Mouse (Mus musculus) hindbrain, embryonic 16.5 days (tissue): ENCODE measurements at regions not wholly inside any gene's neighbourhood (a gene's known extent, or its start where the extent isn't known, plus 50 kb on each side); places are given as distances from the start of the nearest gene placed in this dataset. TPM values are rescaled to one million over a fixed set of nuclear protein-coding genes. Genes with fewer than 3 reads are reported as not detected.

Source experiments
- ATAC-seq: fragments of 200-750 bp; cut with Nextera tagmentation; 2 replicates; pipeline ENCODE4 v1.8.0; 2017; ENCODE audit warnings: moderate TSS enrichment, moderate library complexity
- H3K27ac ChIP-seq: fragments of 300-500 bp; sonication (generic); 2 replicates; pipeline ENCODE4 v1.5.1; 2014; ENCODE audit warnings: low read depth, mild to moderate bottlenecking, control low read depth, low read length, moderate library complexity
- H3K27me3 ChIP-seq: fragments of 300-500 bp; sonication (generic); replicated peaks from 2 replicates; pipeline ENCODE4 v1.6.1; 2014; ENCODE audit warnings: low read length; ENCODE audit not compliant: control insufficient read depth, insufficient read depth
- H3K36me3 ChIP-seq: fragments of 300-500 bp; sonication (generic); 2 replicates; pipeline ENCODE4 v1.6.1; 2014; ENCODE audit warnings: mild to moderate bottlenecking, low read length, moderate library complexity, mixed read lengths; ENCODE audit not compliant: control insufficient read depth, insufficient read depth
- H3K4me1 ChIP-seq: fragments of 300-500 bp; sonication (generic); 2 replicates; pipeline ENCODE4 v1.6.1; 2014; ENCODE audit warnings: low read depth, low read length; ENCODE audit not compliant: control insufficient read depth, insufficient read depth
- H3K4me2 ChIP-seq: fragments of 300-500 bp; sonication (generic); 2 replicates; pipeline ENCODE4 v1.6.1; 2014; ENCODE audit warnings: mild to moderate bottlenecking, low read length, control low read depth, moderate library complexity
- H3K4me3 ChIP-seq: fragments of 300-500 bp; sonication (generic); 2 replicates; pipeline ENCODE4 v1.5.1; 2014; ENCODE audit warnings: mild to moderate bottlenecking, low read length, control low read depth, moderate library complexity
- H3K9ac ChIP-seq: fragments of 300-500 bp; sonication (generic); 2 replicates; pipeline ENCODE4 v1.6.1; 2014; ENCODE audit warnings: low read depth, mild to moderate bottlenecking, control low read depth, low read length, moderate library complexity
- H3K9me3 ChIP-seq: fragments of 300-500 bp; sonication (generic); 2 replicates; pipeline ENCODE4 v1.6.1; 2014; ENCODE audit warnings: mild to moderate bottlenecking, low read length, moderate library complexity; ENCODE audit not compliant: control insufficient read depth
- WGBS: fragments of 180-500 bp; shearing (Covaris S2); extraction: QIAGEN DNeasy Blood & Tissue Kit; methylation state at CpG from one replicate; pipeline ENCODE4 v1.1.7; 2014; 5-methylcytosine and 5-hydroxymethylcytosine counted together
- microRNA-seq: library from miRNA; unstranded; fragments of <30 nt; microRNA quantifications from one replicate; pipeline ENCODE4, GENCODE M21; 2017

- ATAC-seq = no peak
These were observed 60.3 kb upstream of the Smim23 start for GRCm38 (mm10) chr11:32884744-32885143.

GRCm38 (mm10) chr11:32883062-32883852, 58.9 kb upstream of the Smim23 start:
- Histone ChIP-seq H3K36me3 (no peaks in the 10 kb centered on the region), H3K27ac (no peak overlapping the region), H3K4me3 (no peak overlapping the region), H3K9ac (no peak overlapping the region), H3K4me2 (no peak overlapping the region), H3K9me3 (no peaks in the 10 kb centered on the region; the same call in 1 of the 2 replicates), H3K27me3 (no peaks in the 10 kb centered on the region), H3K4me1 (no peaks in the 10 kb centered on the region)
- WGBS = 52% methylated on average over 10 of the region's 10 CpGs
- ATAC-seq = no peak

More at GRCm38 (mm10) chr11:32884744-32885143, 60.3 kb upstream of the Smim23 start:
- H3K4me3 ChIP-seq = no peak overlapping the region
- H3K9me3 ChIP-seq = no peaks in the 10 kb centered on the region; the same call in 1 of the 2 replicates
- 78% methylated on average over 4 of the region's 4 CpGs for WGBS
- H3K4me2 ChIP-seq = no peak overlapping the region
- no peak overlapping the region for H3K27ac ChIP-seq
- no peaks in the 10 kb centered on the region for H3K36me3 ChIP-seq
- no peak overlapping the region for H3K9ac ChIP-seq
- H3K4me1 ChIP-seq = no peaks in the 10 kb centered on the region
- H3K27me3 ChIP-seq = no peaks in the 10 kb centered on the region

- no peaks in the 10 kb centered on the region for H3K36me3 ChIP-seq
- no peaks in the 10 kb centered on the region for H3K27me3 ChIP-seq
- no peaks in the 10 kb centered on the region; the same call in 1 of the 2 replicates for H3K9me3 ChIP-seq
- H3K27ac ChIP-seq = no peak overlapping the region
- H3K4me1 ChIP-seq = no peaks in the 10 kb centered on the region
- H3K4me3 ChIP-seq = no peak overlapping the region
- H3K9ac ChIP-seq = no peak overlapping the region
- no peak for ATAC-seq
- H3K4me2 ChIP-seq = no peak overlapping the region
- 96% methylated on average over 3 of the region's 3 CpGs for WGBS
These were observed 54.6 kb upstream of the Smim23 start for GRCm38 (mm10) chr11:32878967-32879366.

Small RNAs in the stretch of these regions (microRNA-seq; reads per million reads assigned to microRNA genes)
- gene Gm26052 = not detected
